Mouse (Mus musculus) MEL (cell line): ENCODE measurements around the gene Ccdc88c. TPM values are rescaled to one million over a fixed set of nuclear protein-coding genes. Genes with fewer than 3 reads are reported as not detected.

ENCODE experiments used
- DNase-seq: peaks from one replicate; pipeline ENCODE4 v3.0.0; 2011; ENCODE audit warnings: low read depth, low spot score
- H3K27ac ChIP-seq: 2 replicates; pipeline ENCODE4 v1.5.1; 2012; ENCODE audit warnings: low read depth, mild to moderate bottlenecking, control low read depth, low read length, moderate library complexity; ENCODE audit not compliant: control insufficient read depth
- H3K27me3 ChIP-seq, 2 experiments: fragments of 150-350 bp in 1 of 2; sonication (generic) in 1 of 2; 2 replicates each; pipeline ENCODE4 v1.6.1; 2012; ENCODE audit warnings: low read length in 2 of 2, mild to moderate bottlenecking in 2 of 2, improper control_type of control experiment in 1 of 2, moderate library complexity in 1 of 2; ENCODE audit not compliant: insufficient read depth in 2 of 2, control insufficient read depth in 1 of 2
- H3K36me3 ChIP-seq, 2 experiments: 2 replicates each; pipeline ENCODE4 v1.6.1; 2012 to 2014; ENCODE audit warnings: low read length in 2 of 2, improper control_type of control experiment in 1 of 2, inconsistent platforms in 1 of 2, mild to moderate bottlenecking in 1 of 2; ENCODE audit not compliant: insufficient read depth in 2 of 2, control insufficient read depth in 1 of 2
- H3K4me1 ChIP-seq, 2 experiments: fragments of 150-350 bp in 1 of 2; sonication (generic) in 1 of 2; 2 replicates each; pipeline ENCODE4 v1.6.1; 2012; ENCODE audit warnings: low read length in 2 of 2, improper control_type of control experiment in 1 of 2, mild to moderate bottlenecking in 1 of 2; ENCODE audit not compliant: insufficient read depth in 2 of 2, control insufficient read depth in 1 of 2
- H3K4me3 ChIP-seq, 2 experiments: fragments of 150-350 bp in 1 of 2; sonication (generic) in 1 of 2; 2 replicates each; pipeline ENCODE4 v1.5.1; 2012; ENCODE audit warnings: low read depth in 2 of 2, low read length in 2 of 2, mild to moderate bottlenecking in 2 of 2, moderate library complexity in 2 of 2, control low read depth in 1 of 2, improper control_type of control experiment in 1 of 2; ENCODE audit not compliant: control insufficient read depth in 1 of 2, insufficient read depth in 1 of 2
- H3K79me2 ChIP-seq: 2 replicates; pipeline ENCODE4 v1.6.1; 2012; ENCODE audit warnings: mild to moderate bottlenecking, low read length, moderate library complexity; ENCODE audit not compliant: control insufficient read depth, poor library complexity, insufficient read depth
- H3K9ac ChIP-seq: 2 replicates; pipeline ENCODE4 v1.6.1; 2012; ENCODE audit warnings: low read depth, mild to moderate bottlenecking, control low read depth, low read length, moderate library complexity; ENCODE audit not compliant: control insufficient read depth, poor library complexity, severe bottlenecking
- H3K9me3 ChIP-seq: fragments of 150-350 bp; sonication (generic); replicated peaks from 2 replicates; pipeline ENCODE4 v1.6.1; 2012; ENCODE audit warnings: mild to moderate bottlenecking, low read length, improper control_type of control experiment, moderate library complexity; ENCODE audit not compliant: insufficient read depth
- BHLHE40 ChIP-seq: IDR thresholded peaks from 2 replicates; pipeline ENCODE4 v1.6.1; 2012; ENCODE audit warnings: low read depth, mild to moderate bottlenecking, inconsistent platforms, low read length, improper control_type of control experiment, borderline replicate concordance
- CHD2 ChIP-seq: IDR thresholded peaks from 2 replicates; pipeline ENCODE4 v1.6.1; 2011; ENCODE audit warnings: low read length, improper control_type of control experiment
- CTCF ChIP-seq, 3 experiments: IDR thresholded peaks in 2 of 3; conservative IDR thresholded peaks in 1 of 3; 2 replicates each; pipeline ENCODE4 v1.5.1; 2011 to 2012; ENCODE audit warnings: low read length in 3 of 3, low read depth in 2 of 3, mild to moderate bottlenecking in 2 of 3, improper control_type of control experiment in 1 of 3, inconsistent platforms in 1 of 3, mixed read lengths in 1 of 3, moderate library complexity in 1 of 3; ENCODE audit not compliant: control insufficient read depth in 1 of 3, insufficient read depth in 1 of 3, poor library complexity in 1 of 3, severe bottlenecking in 1 of 3
- ELF1 ChIP-seq: IDR thresholded peaks from 2 replicates; pipeline ENCODE4 v1.6.1; 2014; ENCODE audit warnings: low read depth, mild to moderate bottlenecking, inconsistent platforms, low read length, improper control_type of control experiment, moderate library complexity
- EP300 ChIP-seq, 2 experiments: IDR thresholded peaks; 2 replicates each; pipeline ENCODE4 v1.6.1; 2011; ENCODE audit warnings: improper control_type of control experiment in 2 of 2, low read length in 2 of 2, low read depth in 1 of 2, mild to moderate bottlenecking in 1 of 2
- ETS1 ChIP-seq: IDR thresholded peaks from 2 replicates; pipeline ENCODE4 v1.6.1; 2012; ENCODE audit warnings: low read depth, mild to moderate bottlenecking, inconsistent platforms, low read length, improper control_type of control experiment, moderate library complexity
- HCFC1 ChIP-seq: IDR thresholded peaks from 2 replicates; pipeline ENCODE4 v1.6.1; 2012; ENCODE audit warnings: low read depth, mild to moderate bottlenecking, inconsistent platforms, low read length, improper control_type of control experiment, moderate library complexity
- JUND ChIP-seq: IDR thresholded peaks from 2 replicates; pipeline ENCODE4 v1.6.1; 2011; ENCODE audit warnings: low read depth, mild to moderate bottlenecking, improper control_type of control experiment, low read length
- MAX ChIP-seq: IDR thresholded peaks from 2 replicates; pipeline ENCODE4 v1.6.1; 2011; ENCODE audit warnings: low read length, improper control_type of control experiment
- MAZ ChIP-seq: IDR thresholded peaks from 2 replicates; pipeline ENCODE4 v1.6.1; 2012; ENCODE audit warnings: low read depth, mild to moderate bottlenecking, inconsistent platforms, low read length, improper control_type of control experiment
- MXI1 ChIP-seq: IDR thresholded peaks from 2 replicates; pipeline ENCODE4 v1.6.1; 2011; ENCODE audit warnings: mild to moderate bottlenecking, low read depth, low read length, improper control_type of control experiment
- MYC ChIP-seq: IDR thresholded peaks from 2 replicates; pipeline ENCODE4 v1.6.1; 2011; ENCODE audit warnings: low read depth, mild to moderate bottlenecking, low read length, improper control_type of control experiment, moderate library complexity
- NELFE ChIP-seq: IDR thresholded peaks from 2 replicates; pipeline ENCODE4 v1.6.1; 2011; ENCODE audit warnings: low read depth, low read length, improper control_type of control experiment
- POLR2A ChIP-seq, 2 experiments: IDR thresholded peaks; 2 replicates each; pipeline ENCODE4 v1.6.1; 2011 to 2012; ENCODE audit warnings: low read length in 2 of 2, mild to moderate bottlenecking in 2 of 2, control low read depth in 1 of 2, improper control_type of control experiment in 1 of 2, low read depth in 1 of 2, moderate library complexity in 1 of 2; ENCODE audit not compliant: control insufficient read depth in 1 of 2, insufficient read depth in 1 of 2, poor library complexity in 1 of 2
- POLR2AphosphoS5 ChIP-seq: IDR thresholded peaks from 2 replicates; pipeline ENCODE4 v1.6.1; 2012; ENCODE audit warnings: low read depth, borderline replicate concordance, mild to moderate bottlenecking, inconsistent platforms, low read length, moderate library complexity, mixed read lengths
- RAD21 ChIP-seq: IDR thresholded peaks from 2 replicates; pipeline ENCODE4 v1.6.1; 2011; ENCODE audit warnings: mild to moderate bottlenecking, low read depth, low read length, improper control_type of control experiment
- SIN3A ChIP-seq: IDR thresholded peaks from 2 replicates; pipeline ENCODE4 v1.6.1; 2012; ENCODE audit warnings: low read length, improper control_type of control experiment, inconsistent platforms
- SMC3 ChIP-seq: IDR thresholded peaks from 2 replicates; pipeline ENCODE4 v1.6.1; 2011; ENCODE audit warnings: low read depth, low read length, improper control_type of control experiment
- TCF12 ChIP-seq: IDR thresholded peaks from 2 replicates; pipeline ENCODE4 v1.6.1; 2014; ENCODE audit warnings: low read depth, mild to moderate bottlenecking, inconsistent platforms, low read length, improper control_type of control experiment, moderate library complexity
- UBTF ChIP-seq: IDR thresholded peaks from 2 replicates; pipeline ENCODE4 v1.6.1; 2012; ENCODE audit warnings: low read depth, mild to moderate bottlenecking, inconsistent platforms, low read length, improper control_type of control experiment, moderate library complexity, borderline replicate concordance; ENCODE audit not compliant: insufficient read depth
- USF1 ChIP-seq: IDR thresholded peaks from 2 replicates; pipeline ENCODE4 v1.6.1; 2014; ENCODE audit warnings: low read depth, mild to moderate bottlenecking, inconsistent platforms, low read length, improper control_type of control experiment, moderate library complexity
- ZC3H11A ChIP-seq: IDR thresholded peaks from 2 replicates; pipeline ENCODE4 v1.6.1; 2012; ENCODE audit warnings: low read depth, mild to moderate bottlenecking, inconsistent platforms, low read length, improper control_type of control experiment
- ZMIZ1 ChIP-seq: IDR thresholded peaks from 2 replicates; pipeline ENCODE4 v1.6.1; 2012; ENCODE audit warnings: low read depth, mild to moderate bottlenecking, inconsistent platforms, low read length, improper control_type of control experiment, moderate library complexity
- polyA plus RNA-seq, 2 experiments: library from polyadenylated mRNA; stranded (reverse) in 1 of 2; unstranded in 1 of 2; fragments of >175 nt in 1 of 2; fragments of >200 nt in 1 of 2; gene quantifications; 2 replicates each; pipeline versions ENCODE4 v1.2.1 to v1.2.4; 2012; ENCODE audit warnings: low replicate concordance in 2 of 2, low read depth in 1 of 2; ENCODE audit not compliant: insufficient read length in 2 of 2, insufficient read depth in 1 of 2, missing spikeins in 1 of 2
- total RNA-seq: library from RNA; depleted of rRNA; stranded (reverse); fragments of 300-350 nt; gene quantifications from 2 replicates; pipeline ENCODE4 v1.2.3, GENCODE M21; 2012

Ccdc88c gene
- total and polyA plus RNA-seq, 3 experiments = 8.7 to 15.3 TPM; not detected in 1

- TF ChIP-seq CTCF (IDR thresholded peaks at IDR 0.05 in 2 of 3, conservative IDR thresholded peaks at IDR 0.05 in 1 of 3; ENCODE audit: control insufficient read depth in 1 of 3, insufficient read depth in 1 of 3, low read depth in 2 of 3, low read length in 3 of 3, poor library complexity in 1 of 3, severe bottlenecking in 1 of 3) = no peak
Observed at GRCm38 (mm10) chr12:101019031-101019430, 9.8 kb downstream of the Ccdc88c start (continued).

GRCm38 (mm10) chr12:101017971-101018371 is 10.9 kb downstream of the Ccdc88c start:
- Histone ChIP-seq H3K27ac (peak overlapping the region; percentile 64), H3K79me2 (peaks cover 15% of the 10 kb centered on the region), H3K9ac (peak overlapping the region; percentile 6; the same call in 1 of the 2 replicates), H3K36me3 (peaks cover 0 to 31% of the 10 kb centered on the region in 2 experiments; a peak in 3 of 4 replicates), H3K4me3 (no peak overlapping the region), H3K9me3 (no peaks in the 10 kb centered on the region), H3K27me3 (no peaks in the 10 kb centered on the region), H3K4me1 (peaks cover 17 to 38% of the 10 kb centered on the region in 2 experiments)
- TF ChIP-seq HCFC1 = 0 out of 2 replicates have a peak, but pooled peaks have one; percentile 27
- TF ChIP-seq SIN3A = peak; percentile 64
- TF ChIP-seq MAZ = peak; percentile 60
- no peak for TF ChIP-seq RAD21
- peak; percentile 42; the same call in 1 of the 2 replicates for TF ChIP-seq ETS1
- 0 out of 2 replicates have a peak, but pooled peaks have one; percentile 7 for TF ChIP-seq TCF12
- TF ChIP-seq BHLHE40 = no peak
- TF ChIP-seq UBTF = no peak
- TF ChIP-seq JUND = no peak
- TF ChIP-seq EP300 (IDR thresholded peaks at IDR 0.05; ENCODE audit: low read depth in 1 of 2, low read length in 2 of 2) = peak in 1 of 2 experiments; percentile 28; a peak in 1 of 4 replicates
- TF ChIP-seq SMC3 = no peak
- no peak for TF ChIP-seq POLR2AphosphoS5
- TF ChIP-seq MYC = 0 out of 2 replicates have a peak, but pooled peaks have one; percentile 46
- no peak for TF ChIP-seq ZMIZ1
- no peak for TF ChIP-seq NELFE
- TF ChIP-seq CHD2 = no peak
- no peak for TF ChIP-seq USF1
- TF ChIP-seq ELF1 = no peak
- no peak for TF ChIP-seq ZC3H11A
- TF ChIP-seq MXI1 = peak; percentile 38; the same call in 1 of the 2 replicates
- no peak for TF ChIP-seq MAX
- TF ChIP-seq POLR2A (IDR thresholded peaks at IDR 0.05; ENCODE audit: control insufficient read depth in 1 of 2, insufficient read depth in 1 of 2, low read depth in 1 of 2, low read length in 2 of 2, poor library complexity in 1 of 2) = no peak
- peak; percentile 54 for DNase-seq
